Mouse (Mus musculus) midbrain, embryonic 10.5 days (tissue): ENCODE data around the gene Zfp819. TPM values are rescaled to one million over a fixed set of nuclear protein-coding genes. Genes with fewer than 3 reads are reported as not detected.
"Not testable (repeated sequence)": the region's sequence is repeated elsewhere in the genome, so short reads cannot be mapped to it uniquely, and the experiment has no call there.

Experiments used
- DNase-seq: peaks from one replicate; pipeline ENCODE4 v3.0.0-alpha.2; 2017; ENCODE audit warnings: low spot score
- H3K27ac ChIP-seq: fragments of 300-500 bp; sonication (generic); replicated peaks from 2 replicates; pipeline ENCODE4 v1.5.1; 2016; ENCODE audit warnings: mild to moderate bottlenecking
- H3K27me3 ChIP-seq: fragments of 300-500 bp; sonication (generic); 2 replicates; pipeline ENCODE4 v1.6.1; 2016; ENCODE audit warnings: low read depth, mild to moderate bottlenecking; ENCODE audit not compliant: poor library complexity, severe bottlenecking
- H3K36me3 ChIP-seq: fragments of 300-500 bp; sonication (generic); 2 replicates; pipeline ENCODE4 v1.6.1; 2016; ENCODE audit warnings: mild to moderate bottlenecking, moderate library complexity
- H3K4me1 ChIP-seq: fragments of 300-500 bp; sonication (generic); 2 replicates; pipeline ENCODE4 v1.6.1; 2016
- H3K4me3 ChIP-seq: fragments of 300-500 bp; sonication (generic); 2 replicates; pipeline ENCODE4 v1.5.1; 2016; ENCODE audit warnings: mild to moderate bottlenecking, moderate library complexity
- H3K9me3 ChIP-seq: fragments of 300-500 bp; sonication (generic); replicated peaks from 2 replicates; pipeline ENCODE4 v1.6.1; 2016; ENCODE audit warnings: mild to moderate bottlenecking
- WGBS: fragments of 180-500 bp; shearing (Covaris S2); methylation state at CpG from one replicate; pipeline ENCODE4 v1.1.7; 2016; 5-methylcytosine and 5-hydroxymethylcytosine counted together
- polyA plus RNA-seq: library from polyadenylated mRNA; unstranded; fragments of >200 nt; fragmentation: Nextera tagmentation; extraction: Ambion mirVana; gene quantifications from 2 replicates; pipeline ENCODE4 v1.2.1, GENCODE M21; 2016

Zfp819 gene
- polyA plus RNA-seq, 1 experiment from 2014 or later, result 1.6 TPM

- no peaks in the 10 kb centered on the region for H3K27me3 ChIP-seq
- no peaks in the 10 kb centered on the region for H3K36me3 ChIP-seq
- H3K27ac ChIP-seq, result no peak overlapping the region
- no peak overlapping the region for H3K4me3 ChIP-seq
- WGBS, result 83% methylated on average over 6 of the region's 6 CpGs
- DNase-seq, result no peak
- peaks cover 6% of the 10 kb centered on the region; the same call in 1 of the 2 replicates for H3K9me3 ChIP-seq
- no peaks in the 10 kb centered on the region for H3K4me1 ChIP-seq
Measured at GRCm38 (mm10) chr7:43656232-43656631, 49.3 kb downstream of the Zfp819 start.

GRCm38 (mm10) chr7:43660002-43660401 lies 53.0 kb downstream of the Zfp819 start, which contains the start of gene Siglece:
Siglece (minus strand) TSS chr7:43660161.
- H3K36me3 ChIP-seq, result no peaks in the 10 kb centered on the region
- no peaks in the 10 kb centered on the region for H3K27me3 ChIP-seq
- H3K9me3 ChIP-seq, result no peaks in the 10 kb centered on the region
- H3K4me3 ChIP-seq, result no peak within 1 kb of the TSS
- no peak within 1 kb of the TSS for H3K27ac ChIP-seq
- H3K4me1 ChIP-seq, result no peaks in the 10 kb centered on the region
- WGBS, result 89% methylated on average over 1 of the region's 1 CpGs
- no peak for DNase-seq

DNA sequence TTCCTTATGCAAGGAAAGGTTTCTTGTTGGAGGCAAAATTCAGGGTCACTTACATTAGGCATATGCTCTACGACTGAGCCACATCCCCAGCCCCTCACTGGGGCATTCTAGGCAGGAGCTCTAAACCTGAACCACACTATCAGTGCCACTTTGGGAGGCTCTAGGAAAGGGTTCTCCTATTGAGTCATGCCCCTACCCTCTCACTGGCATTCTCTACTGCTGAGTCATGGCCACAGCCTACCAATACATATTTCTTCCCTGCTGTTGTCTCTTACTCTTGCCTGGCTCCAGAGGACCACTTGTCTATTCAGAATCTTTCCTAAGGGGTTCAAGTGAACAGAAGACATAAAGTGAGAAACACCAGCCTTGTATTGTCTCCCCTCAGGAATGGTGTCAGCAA lies 55.8 kb downstream of the Zfp819 start:
- H3K27ac ChIP-seq, result no peak overlapping the region
- no peaks in the 10 kb centered on the region for H3K27me3 ChIP-seq
- DNase-seq, result no peak
- no peaks in the 10 kb centered on the region for H3K36me3 ChIP-seq
- H3K9me3 ChIP-seq, result no peaks in the 10 kb centered on the region
- WGBS, result 83% methylated on average over 1 of the region's 1 CpGs
- H3K4me1 ChIP-seq, result no peaks in the 10 kb centered on the region
- no peak overlapping the region for H3K4me3 ChIP-seq

GRCm38 (mm10) chr7:43667221-43667620 lies 60.3 kb downstream of the Zfp819 start:
- not testable (repeated sequence) for DNase-seq, H3K27me3 ChIP-seq, H3K4me1 ChIP-seq, H3K4me3 ChIP-seq, H3K9me3 ChIP-seq, H3K27ac ChIP-seq, H3K36me3 ChIP-seq
- WGBS, result 89% methylated on average over 4 of the region's 4 CpGs

Other genes with a start within 250 kb of the Zfp819 start
- 0.07 and 0.09 TPM in 2 replicates for gene Siglecg, start 199.0 kb upstream of the Zfp819 start, polyA plus RNA-seq
- gene Lim2, start 179.5 kb upstream of the Zfp819 start, polyA plus RNA-seq, result 0.14 and 0.15 TPM in 2 replicates
- not detected in 2 replicates for gene Nkg7, start 170.1 kb upstream of the Zfp819 start, polyA plus RNA-seq
- not detected in 2 replicates for gene Cldnd2, start 166.4 kb upstream of the Zfp819 start, polyA plus RNA-seq
- 246 and 264 TPM in 2 replicates for gene Etfb, start 163.1 kb upstream of the Zfp819 start, polyA plus RNA-seq
- gene Gm45233, start 163.0 kb upstream of the Zfp819 start, polyA plus RNA-seq, result not detected in 2 replicates
- 2.2 and 3.6 TPM in 2 replicates for gene Vsig10l, start 144.0 kb upstream of the Zfp819 start, polyA plus RNA-seq
- 0.70 and 2.0 TPM in 2 replicates for gene Iglon5, start 117.1 kb upstream of the Zfp819 start, polyA plus RNA-seq
- gene 4931406B18Rik, start 101.2 kb upstream of the Zfp819 start, polyA plus RNA-seq, result not detected in 2 replicates
- gene Cd33, start 62.7 kb upstream of the Zfp819 start, polyA plus RNA-seq, result 0.83 and 1.0 TPM in 2 replicates
- gene Zfp658, start 44.9 kb upstream of the Zfp819 start, polyA plus RNA-seq, result 4.7 and 5.9 TPM in 2 replicates
- 14.6 and 16.6 TPM in 2 replicates for gene Zfp719, start 27.6 kb upstream of the Zfp819 start, polyA plus RNA-seq
- not detected in 2 replicates for gene Ceacam18, start 27.5 kb downstream of the Zfp819 start, polyA plus RNA-seq
- gene Siglece, start 53.0 kb downstream of the Zfp819 start, polyA plus RNA-seq, result 0.16 and 0.66 TPM in 2 replicates
- gene Ctu1, start 64.8 kb downstream of the Zfp819 start, polyA plus RNA-seq, result 17.4 and 17.5 TPM in 2 replicates
- not detected in 2 replicates for gene Klk14, start 83.2 kb downstream of the Zfp819 start, polyA plus RNA-seq
- 0.21 and 0.33 TPM in 2 replicates for gene Klk13, start 105.4 kb downstream of the Zfp819 start, polyA plus RNA-seq
- gene Klk12, start 161.7 kb downstream of the Zfp819 start, polyA plus RNA-seq, result not detected in 2 replicates
- gene Klk11, start 167.4 kb downstream of the Zfp819 start, polyA plus RNA-seq, result not detected in 2 replicates
- gene Klk10, start 173.9 kb downstream of the Zfp819 start, polyA plus RNA-seq, result 0.19 and 0.36 TPM in 2 replicates
- not detected in 2 replicates for gene Klk9, start 184.7 kb downstream of the Zfp819 start, polyA plus RNA-seq
- 9.5 and 10.0 TPM in 2 replicates for gene Klk8, start 190.4 kb downstream of the Zfp819 start, polyA plus RNA-seq
- gene Klk7, start 204.1 kb downstream of the Zfp819 start, polyA plus RNA-seq, result not detected in 2 replicates
- gene Klk6, start 217.3 kb downstream of the Zfp819 start, polyA plus RNA-seq, result not detected in 2 replicates
- gene Klk5, start 234.8 kb downstream of the Zfp819 start, polyA plus RNA-seq, result 0.17 TPM in 1 of 2 replicates, not detected in the other